Mouse (Mus musculus): ENCODE measurements at regions not wholly inside any gene's neighbourhood (a gene's known extent, or its start where the extent isn't known, plus 50 kb on each side); places are given as distances from the start of the nearest gene placed in this dataset.

DNA sequence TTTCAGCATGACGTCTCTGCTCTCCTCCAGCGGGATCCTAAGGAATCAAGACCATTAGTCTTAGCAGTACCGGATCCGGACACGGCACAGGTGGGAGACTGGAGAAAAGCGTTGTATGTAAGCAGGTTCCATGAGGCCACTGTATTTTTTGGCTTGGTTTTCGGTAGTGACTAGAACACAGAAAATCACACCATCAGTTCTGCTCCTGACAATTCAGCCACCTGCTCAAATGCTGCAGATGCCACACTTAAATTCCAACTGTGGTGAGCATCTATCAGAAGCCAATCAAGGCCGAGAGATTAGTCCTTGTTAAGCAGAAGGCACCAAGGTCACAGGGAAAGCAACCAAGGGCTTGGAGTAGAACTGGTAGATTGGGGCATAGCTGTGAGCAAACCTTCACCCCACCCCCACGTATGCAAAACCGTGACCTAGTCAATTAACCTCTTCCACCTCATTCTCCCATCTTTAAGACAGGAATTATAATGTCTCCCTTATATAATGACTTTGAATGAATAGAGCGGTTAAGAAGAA is 452.2 kb downstream of the Bnc2 start:
- WGBS = 81% methylated on average over 11 of the region's 11 CpGs
- no peak overlapping the region for H3K9ac ChIP-seq (replicated peaks; ENCODE audit: low read depth, low read length)
- peak overlapping the region; percentile 58; the same call in 1 of the 2 replicates for H3K27ac ChIP-seq (ENCODE audit: low read length)
- no peaks in the 10 kb centered on the region for H3K36me3 ChIP-seq (ENCODE audit: control insufficient read depth, insufficient read depth, low read length)
- no peaks in the 10 kb centered on the region for H3K9me3 ChIP-seq (ENCODE audit: control insufficient read depth, low read depth, low read length)
- H3K4me2 ChIP-seq (replicated peaks; ENCODE audit: low read depth, low read length) = no peak overlapping the region
- no peak overlapping the region for H3K4me3 ChIP-seq (ENCODE audit: low read depth, low read length)
- no peak for ATAC-seq (ENCODE audit: insufficient number of reproducible peaks, insufficient read depth, low FRiP score, low read depth)
- H3K4me1 ChIP-seq (ENCODE audit: control insufficient read depth, insufficient read depth, low read length) = no peaks in the 10 kb centered on the region
- H3K27me3 ChIP-seq (ENCODE audit: control insufficient read depth, insufficient read depth, low read length) = no peaks in the 10 kb centered on the region

DNA sequence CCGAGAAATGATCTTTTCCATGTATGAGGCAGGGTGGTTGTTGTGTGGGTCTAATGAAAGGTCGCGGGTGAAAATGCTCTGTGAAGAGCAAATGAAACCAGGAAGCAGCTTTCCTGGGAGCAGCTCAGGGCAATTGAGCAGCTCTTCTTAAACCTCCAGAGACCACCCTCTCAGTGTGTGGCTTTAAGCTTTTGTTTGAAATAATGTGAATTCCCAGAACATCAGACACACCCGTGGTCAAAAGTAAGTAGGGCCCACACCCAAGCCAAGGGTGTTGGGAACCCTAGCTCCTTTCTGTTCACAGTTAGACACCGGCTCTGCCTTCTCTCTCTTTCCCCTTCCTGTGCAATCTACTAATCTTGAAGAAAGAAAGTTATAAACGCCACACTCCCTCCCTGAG is 450.5 kb downstream of the Bnc2 start:
- ATAC-seq (ENCODE audit: insufficient number of reproducible peaks, insufficient read depth, low FRiP score, low read depth) = no peak
- H3K27ac ChIP-seq (ENCODE audit: low read length) = no peak overlapping the region
- H3K4me3 ChIP-seq (ENCODE audit: low read depth, low read length) = no peak overlapping the region
- H3K9ac ChIP-seq (replicated peaks; ENCODE audit: low read depth, low read length) = no peak overlapping the region
- H3K4me2 ChIP-seq (replicated peaks; ENCODE audit: low read depth, low read length) = no peak overlapping the region
- no peaks in the 10 kb centered on the region for H3K27me3 ChIP-seq (ENCODE audit: control insufficient read depth, insufficient read depth, low read length)
- no peaks in the 10 kb centered on the region for H3K4me1 ChIP-seq (ENCODE audit: control insufficient read depth, insufficient read depth, low read length)
- 70% methylated on average over 6 of the region's 6 CpGs for WGBS
- H3K9me3 ChIP-seq (ENCODE audit: control insufficient read depth, low read depth, low read length) = no peaks in the 10 kb centered on the region
- H3K36me3 ChIP-seq (ENCODE audit: control insufficient read depth, insufficient read depth, low read length) = no peaks in the 10 kb centered on the region
